Mouse (Mus musculus): ENCODE results near the gene Wnt1.
"Not testable (repeated sequence)": the region's sequence is repeated elsewhere in the genome, so short reads cannot be mapped to it uniquely, and the experiment has no call there.

The Wnt1 gene

GRCm38 (mm10) chr15:98806071-98806808 is 16.6 kb downstream of the Wnt1 start:
- no peak for DNase-seq (ENCODE audit: low read depth, low spot score)

GRCm38 (mm10) chr15:98806809-98807770 is 17.4 kb downstream of the Wnt1 start:
- DNase-seq (ENCODE audit: low read depth, low spot score) = no peak

GRCm38 (mm10) chr15:98807895-98808650 is 18.4 kb downstream of the Wnt1 start:
- DNase-seq (ENCODE audit: low read depth, low spot score) = no peak

- DNase-seq (ENCODE audit: low read depth, low spot score) = no peak
Measured at GRCm38 (mm10) chr15:98808651-98809134, 19.0 kb downstream of the Wnt1 start.

GRCm38 (mm10) chr15:98809390-98809789 is 19.7 kb downstream of the Wnt1 start, which contains the start of gene Ddn:
Gene Ddn, minus strand, starts transcription at chr15:98809490.
- DNase-seq (ENCODE audit: low read depth, low spot score) = no peak

GRCm38 (mm10) chr15:98810212-98810611 is 20.6 kb downstream of the Wnt1 start:
- not testable (repeated sequence) for DNase-seq (ENCODE audit: low read depth, low spot score)

GRCm38 (mm10) chr15:98812741-98813424 is 23.2 kb downstream of the Wnt1 start:
- no peak for DNase-seq (ENCODE audit: low read depth, low spot score)

GRCm38 (mm10) chr15:98818171-98818570 is 28.5 kb downstream of the Wnt1 start:
- no peak for DNase-seq (ENCODE audit: low read depth, low spot score)

- no peak for DNase-seq (ENCODE audit: low read depth, low spot score)
Measured at GRCm38 (mm10) chr15:98820937-98821336, 31.3 kb downstream of the Wnt1 start.

- DNase-seq (ENCODE audit: low read depth, low spot score) = no peak
Measured at GRCm38 (mm10) chr15:98821403-98821802, 31.7 kb downstream of the Wnt1 start.

- no peak for DNase-seq (ENCODE audit: low read depth, low spot score)
Measured at GRCm38 (mm10) chr15:98822147-98822546, 32.5 kb downstream of the Wnt1 start.

- no peak for DNase-seq (ENCODE audit: low read depth, low spot score)
Measured at GRCm38 (mm10) chr15:98823434-98823833, 33.8 kb downstream of the Wnt1 start.

GRCm38 (mm10) chr15:98827611-98828011 is 38.0 kb downstream of the Wnt1 start:
- DNase-seq (ENCODE audit: low read depth, low spot score) = no peak

GRCm38 (mm10) chr15:98830736-98831683 is 41.4 kb downstream of the Wnt1 start, which contains the start of gene Prkag1:
Gene Prkag1, minus strand, starts transcription at chr15:98831521.
- DNase-seq (ENCODE audit: low read depth, low spot score) = peak; percentile 93

GRCm38 (mm10) chr15:98831684-98832035 is 42.0 kb downstream of the Wnt1 start:
- no peak for DNase-seq (ENCODE audit: low read depth, low spot score)

- DNase-seq (ENCODE audit: low read depth, low spot score) = no peak
Measured at GRCm38 (mm10) chr15:98832161-98833058, 42.8 kb downstream of the Wnt1 start.

GRCm38 (mm10) chr15:98833281-98833680 is 43.6 kb downstream of the Wnt1 start:
- no peak for DNase-seq (ENCODE audit: low read depth, low spot score)

- DNase-seq (ENCODE audit: low read depth, low spot score) = no peak
Measured at GRCm38 (mm10) chr15:98834059-98834458, 44.4 kb downstream of the Wnt1 start.

GRCm38 (mm10) chr15:98835291-98835690 is 45.6 kb downstream of the Wnt1 start:
- no peak for DNase-seq (ENCODE audit: low read depth, low spot score)
